Mouse (Mus musculus): Measurements from ENCODE around the gene Ing3. TPM values are rescaled to one million over a fixed set of nuclear protein-coding genes. Genes with fewer than 3 reads are reported as not detected.

Ing3 gene
- total and polyA plus RNA-seq, 2 experiments from 2014 or later = 14.5 to 50.0 TPM

GRCm38 (mm10) chr6:21981114-21981513 is 31.7 kb downstream of the Ing3 start:
- H3K36me3 ChIP-seq (ENCODE audit: insufficient read depth, low read length) = no peaks in the 10 kb centered on the region
- no peaks in the 10 kb centered on the region for H3K9me3 ChIP-seq (ENCODE audit: low read length)
- no peak for DNase-seq (ENCODE audit: low spot score)
- no peak for TF ChIP-seq CTCF (IDR thresholded peaks at IDR 0.05)
- no peak overlapping the region for H3K9ac ChIP-seq (replicated peaks; ENCODE audit: low read length, poor library complexity, severe bottlenecking)
- peaks cover 7% of the 10 kb centered on the region; the same call in 1 of the 2 replicates for H3K4me1 ChIP-seq (ENCODE audit: insufficient read depth, low read length)
- H3K27me3 ChIP-seq (ENCODE audit: insufficient read depth, low read length) = 0 out of 2 replicates have a peak, but pooled peaks cover 4% of the 10 kb centered on the region
- 85% methylated on average over 1 of the region's 1 CpGs for WGBS
- H3K4me2 ChIP-seq (ENCODE audit: low read depth, low read length, poor library complexity, severe bottlenecking) = no peak overlapping the region
- no peak overlapping the region for H3K27ac ChIP-seq (ENCODE audit: low read depth, low read length)
- H3K4me3 ChIP-seq (ENCODE audit: low read depth, low read length) = no peak overlapping the region
- ATAC-seq (ENCODE audit: low FRiP score) = no peak

DNA sequence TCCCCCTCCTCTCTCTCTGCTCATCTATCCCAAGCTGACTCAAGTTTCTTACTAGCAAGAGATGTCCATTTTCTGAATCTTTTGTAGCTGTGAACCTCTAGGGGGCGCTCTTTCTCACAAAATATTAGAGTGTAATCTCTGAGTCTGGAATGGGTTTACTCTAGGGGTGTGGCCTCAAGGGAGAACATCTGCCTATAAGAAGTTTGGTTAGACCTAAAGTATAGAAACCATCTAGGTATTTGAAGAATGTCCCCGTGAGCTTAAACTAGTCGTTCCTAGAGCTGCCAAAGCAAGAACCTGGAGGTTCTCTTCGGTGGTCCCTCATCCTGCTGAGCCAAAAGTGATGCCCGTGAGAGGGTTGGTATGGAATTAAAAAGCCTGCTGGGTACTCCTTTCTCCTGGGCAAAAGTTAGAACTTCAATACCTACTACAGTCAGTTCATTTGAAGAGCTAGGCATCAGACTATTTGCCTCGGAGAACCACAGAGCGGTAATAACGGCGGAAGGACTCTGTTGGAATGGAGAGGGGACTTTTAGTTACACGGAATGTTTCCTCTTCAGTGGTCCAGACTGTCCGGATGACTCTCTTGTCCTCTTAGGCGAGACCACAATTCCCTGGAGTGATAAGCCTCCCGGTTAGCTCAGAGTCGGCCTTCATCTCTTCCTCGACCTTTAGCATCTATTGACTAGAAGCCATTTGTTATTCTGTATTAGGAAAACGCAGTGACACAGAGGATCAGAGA is 35.8 kb downstream of the Ing3 start:
- Histone ChIP-seq H3K9me3 (ENCODE audit: low read length) (no peaks in the 10 kb centered on the region), H3K4me3 (ENCODE audit: low read depth, low read length) (peak overlapping the region; percentile 46), H3K36me3 (ENCODE audit: insufficient read depth, low read length) (no peaks in the 10 kb centered on the region), H3K27me3 (ENCODE audit: insufficient read depth, low read length) (peaks cover 4% of the 10 kb centered on the region; the same call in 1 of the 2 replicates), H3K4me1 (ENCODE audit: insufficient read depth, low read length) (peaks cover 12% of the 10 kb centered on the region; the same call in 1 of the 2 replicates), H3K4me2 (ENCODE audit: low read depth, low read length, poor library complexity, severe bottlenecking) (peak overlapping the region; percentile 98), H3K9ac (replicated peaks; ENCODE audit: low read length, poor library complexity, severe bottlenecking) (no peak overlapping the region), H3K27ac (ENCODE audit: low read depth, low read length) (no peak overlapping the region)
- 11% methylated on average over 16 of the region's 16 CpGs for WGBS
- peak; percentile 81 for DNase-seq (ENCODE audit: low spot score)
- TF ChIP-seq CTCF (IDR thresholded peaks at IDR 0.05) = peak; percentile 69
- no peak for ATAC-seq (ENCODE audit: low FRiP score)

DNA sequence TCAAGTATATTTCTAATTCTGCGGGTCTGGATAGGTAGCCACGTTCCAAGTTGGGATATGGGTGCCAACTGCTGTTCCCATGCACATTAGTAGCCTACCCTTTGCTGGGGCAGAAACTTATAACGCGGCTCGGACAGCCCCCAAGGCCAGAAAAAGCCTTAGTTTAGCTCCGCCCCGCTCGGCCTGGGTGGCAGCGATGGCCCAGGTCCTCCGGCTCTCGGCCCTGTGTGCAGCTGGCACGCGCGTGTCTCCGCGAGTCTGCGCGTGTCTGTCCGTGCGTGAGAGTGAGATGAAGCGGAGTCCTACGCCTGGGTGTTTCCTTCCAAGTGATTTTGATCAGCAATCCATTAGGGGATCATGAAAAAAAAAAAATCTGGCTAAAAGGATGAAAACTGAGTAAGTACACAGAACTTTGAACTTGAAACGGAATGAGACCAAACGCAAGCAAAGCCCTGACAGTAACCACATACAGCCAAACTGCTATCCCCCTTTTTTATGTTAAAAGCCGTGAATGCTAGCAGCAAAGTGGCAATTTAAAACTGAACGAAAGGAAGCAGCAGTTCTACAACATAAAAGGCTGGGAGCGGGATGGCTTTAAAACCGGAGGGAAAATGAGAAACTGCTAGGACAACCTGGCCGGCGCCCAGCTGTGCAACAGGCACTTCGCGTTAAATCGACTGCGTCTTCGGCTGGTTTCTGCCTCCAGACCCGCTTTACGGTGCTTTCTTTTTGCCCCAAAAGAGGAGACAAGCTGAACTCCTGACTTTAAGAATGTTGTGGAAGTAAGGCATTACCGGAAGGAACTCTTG is 36.6 kb downstream of the Ing3 start, which contains the start of gene Cped1:
TSS of gene Cped1 (plus strand) at position 185 of the 809 bp plus-strand sequence.
- ATAC-seq (ENCODE audit: low FRiP score) (peak; percentile 60; the same call in 1 of the 2 replicates), DNase-seq (ENCODE audit: low spot score) (peak; percentile 38)
- H3K27ac ChIP-seq (ENCODE audit: low read depth, low read length) = no peak within 1 kb of the TSS
- peaks cover 4% of the 10 kb centered on the region; the same call in 1 of the 2 replicates for H3K27me3 ChIP-seq (ENCODE audit: insufficient read depth, low read length)
- peak within 1 kb of the TSS; percentile 46 for H3K4me3 ChIP-seq (ENCODE audit: low read depth, low read length)
- H3K4me1 ChIP-seq (ENCODE audit: insufficient read depth, low read length) = peaks cover 12% of the 10 kb centered on the region; the same call in 1 of the 2 replicates
- WGBS = 1% methylated on average over 38 of the region's 38 CpGs
- peak within 1 kb of the TSS; percentile 98 for H3K4me2 ChIP-seq (ENCODE audit: low read depth, low read length, poor library complexity, severe bottlenecking)
- no peaks in the 10 kb centered on the region for H3K9me3 ChIP-seq (ENCODE audit: low read length)
- H3K9ac ChIP-seq (replicated peaks; ENCODE audit: low read length, poor library complexity, severe bottlenecking) = peak within 1 kb of the TSS; percentile 39
- H3K36me3 ChIP-seq (ENCODE audit: insufficient read depth, low read length) = no peaks in the 10 kb centered on the region
- no peak for TF ChIP-seq CTCF (IDR thresholded peaks at IDR 0.05)

DNA sequence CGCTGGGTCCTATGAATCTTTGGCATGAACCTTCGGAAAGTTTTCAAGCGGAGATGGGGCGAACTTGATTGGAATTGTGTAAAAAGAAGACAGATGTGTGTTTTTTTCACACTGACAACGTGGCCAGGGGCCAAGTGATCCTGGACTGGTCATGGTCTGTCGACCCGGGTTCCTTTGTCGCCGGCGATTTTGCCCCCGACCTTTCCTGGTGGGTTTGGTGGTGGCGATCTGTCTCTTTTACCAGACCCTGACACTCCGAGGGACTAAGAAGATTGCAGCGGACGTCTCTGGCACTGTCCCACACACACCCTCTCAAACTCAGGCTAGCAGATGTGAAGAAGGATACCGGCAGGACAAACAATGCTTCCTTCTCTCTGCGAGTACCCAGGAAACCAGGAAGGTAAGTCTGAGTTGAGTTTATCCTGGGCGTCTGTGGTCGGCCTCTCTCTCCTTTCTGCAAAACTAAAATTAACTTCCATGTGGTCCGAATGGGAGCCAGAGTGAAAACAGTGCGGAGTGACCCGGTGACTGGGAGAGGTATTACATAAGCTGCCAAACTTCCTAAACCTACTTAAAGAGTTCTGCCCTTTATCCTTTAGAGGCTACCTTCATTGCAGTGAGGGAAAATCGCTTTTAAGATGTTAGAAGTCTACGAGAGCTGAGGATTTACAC is 37.4 kb downstream of the Ing3 start:
- Histone ChIP-seq H3K27me3 (ENCODE audit: insufficient read depth, low read length) (peaks cover 4% of the 10 kb centered on the region; the same call in 1 of the 2 replicates), H3K9me3 (ENCODE audit: low read length) (no peaks in the 10 kb centered on the region), H3K9ac (replicated peaks; ENCODE audit: low read length, poor library complexity, severe bottlenecking) (no peak overlapping the region), H3K27ac (ENCODE audit: low read depth, low read length) (no peak overlapping the region), H3K36me3 (ENCODE audit: insufficient read depth, low read length) (no peaks in the 10 kb centered on the region), H3K4me1 (ENCODE audit: insufficient read depth, low read length) (peaks cover 12% of the 10 kb centered on the region; the same call in 1 of the 2 replicates), H3K4me2 (ENCODE audit: low read depth, low read length, poor library complexity, severe bottlenecking) (peak overlapping the region; percentile 98), H3K4me3 (ENCODE audit: low read depth, low read length) (peak overlapping the region; percentile 46)
- DNase-seq (ENCODE audit: low spot score) = no peak
- ATAC-seq (ENCODE audit: low FRiP score) = no peak
- no peak for TF ChIP-seq CTCF (IDR thresholded peaks at IDR 0.05)
- WGBS = 10% methylated on average over 24 of the region's 24 CpGs

DNA sequence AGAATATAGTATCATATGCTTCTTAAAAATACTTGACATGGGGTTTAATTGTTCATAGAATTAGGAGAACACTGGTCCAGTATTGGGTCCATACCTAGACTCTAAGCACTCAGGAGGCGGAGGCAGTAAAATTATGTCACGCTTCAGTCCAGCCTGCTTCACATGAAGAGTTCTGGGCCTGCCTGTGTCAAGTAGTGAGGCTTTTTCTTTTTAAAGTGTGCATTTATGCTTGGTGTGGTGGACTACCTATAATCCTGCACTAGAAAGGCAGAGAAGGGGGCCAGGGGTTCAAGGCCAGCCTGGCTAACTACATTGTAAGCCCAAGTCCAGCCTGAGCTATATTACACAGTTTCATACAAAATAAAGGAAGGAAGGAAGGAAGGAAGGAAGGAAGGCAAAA is 38.2 kb downstream of the Ing3 start:
- TF ChIP-seq CTCF (IDR thresholded peaks at IDR 0.05) = no peak
- DNase-seq (ENCODE audit: low spot score) = no peak
- Histone ChIP-seq H3K36me3 (ENCODE audit: insufficient read depth, low read length) (no peaks in the 10 kb centered on the region), H3K27me3 (ENCODE audit: insufficient read depth, low read length) (peaks cover 4% of the 10 kb centered on the region; the same call in 1 of the 2 replicates), H3K4me2 (ENCODE audit: low read depth, low read length, poor library complexity, severe bottlenecking) (no peak overlapping the region), H3K4me3 (ENCODE audit: low read depth, low read length) (no peak overlapping the region), H3K27ac (ENCODE audit: low read depth, low read length) (no peak overlapping the region), H3K9me3 (ENCODE audit: low read length) (no peaks in the 10 kb centered on the region), H3K4me1 (ENCODE audit: insufficient read depth, low read length) (peaks cover 12% of the 10 kb centered on the region; the same call in 1 of the 2 replicates), H3K9ac (replicated peaks; ENCODE audit: low read length, poor library complexity, severe bottlenecking) (no peak overlapping the region)
- WGBS = 83% methylated on average over 2 of the region's 2 CpGs
- ATAC-seq (ENCODE audit: low FRiP score) = no peak

Data from midbrain, postnatal 0 days (tissue).